Mouse (Mus musculus) lung, postnatal 0 days (tissue): ENCODE measurements around the gene Vangl2. TPM values are rescaled to one million over a fixed set of nuclear protein-coding genes. Genes with fewer than 3 reads are reported as not detected.

Source experiments
- ATAC-seq: fragments of 200-750 bp; cut with Nextera tagmentation; 2 replicates; pipeline ENCODE4 v1.8.0; 2017; ENCODE audit warnings: moderate library complexity
- DNase-seq: peaks from one replicate; pipeline ENCODE4 v3.0.0-alpha.2; 2016; ENCODE audit warnings: low spot score
- H3K27ac ChIP-seq: fragments of 300-500 bp; sonication (generic); 2 replicates; pipeline ENCODE4 v1.5.1; 2014; ENCODE audit warnings: antibody characterized with exemption, mild to moderate bottlenecking, low read length, mixed read lengths
- H3K27me3 ChIP-seq: fragments of 300-500 bp; sonication (generic); replicated peaks from 2 replicates; pipeline ENCODE4 v1.6.1; 2014; ENCODE audit warnings: low read length, mixed read lengths; ENCODE audit not compliant: insufficient read depth
- H3K36me3 ChIP-seq: fragments of 300-500 bp; sonication (generic); 2 replicates; pipeline ENCODE4 v1.6.1; 2014; ENCODE audit warnings: low read length, mixed read lengths; ENCODE audit not compliant: insufficient read depth
- H3K4me1 ChIP-seq: fragments of 300-500 bp; sonication (generic); 2 replicates; pipeline ENCODE4 v1.6.1; 2014; ENCODE audit warnings: antibody characterized with exemption, low read depth, low read length, mixed read lengths; ENCODE audit not compliant: insufficient read depth
- H3K4me2 ChIP-seq: fragments of 300-500 bp; sonication (generic); replicated peaks from 2 replicates; pipeline ENCODE4 v1.6.1; 2014; ENCODE audit warnings: low read depth, mild to moderate bottlenecking, low read length, moderate library complexity, mixed read lengths
- H3K4me3 ChIP-seq: fragments of 300-500 bp; sonication (generic); 2 replicates; pipeline ENCODE4 v1.5.1; 2014; ENCODE audit warnings: low read depth, low read length
- H3K9ac ChIP-seq: fragments of 300-500 bp; sonication (generic); replicated peaks from 2 replicates; pipeline ENCODE4 v1.6.1; 2014; ENCODE audit warnings: low read depth, mild to moderate bottlenecking
- H3K9me3 ChIP-seq: fragments of 300-500 bp; sonication (generic); 2 replicates; pipeline ENCODE4 v1.6.1; 2016; ENCODE audit warnings: low read length, mixed read lengths
- CTCF ChIP-seq: IDR thresholded peaks from 2 replicates; pipeline ENCODE4 v1.5.1; 2016; ENCODE audit warnings: antibody characterized with exemption, mild to moderate bottlenecking
- EP300 ChIP-seq: IDR thresholded peaks from 2 replicates; pipeline ENCODE4 v1.6.1; 2016; ENCODE audit warnings: antibody characterized with exemption, mild to moderate bottlenecking, control low read depth
- WGBS: fragments of 180-500 bp; shearing (Covaris S2); extraction: QIAGEN DNeasy Blood & Tissue Kit; methylation state at CpG from one replicate; pipeline ENCODE4 v1.1.7; 2014; 5-methylcytosine and 5-hydroxymethylcytosine counted together
- polyA plus RNA-seq: library from polyadenylated mRNA; unstranded; fragments of >200 nt; fragmentation: Nextera tagmentation; extraction: Ambion mirVana; gene quantifications from 2 replicates; pipeline ENCODE4 v1.2.1, GENCODE M21; 2015

The Vangl2 gene
- polyA plus RNA-seq, 1 experiment from 2014 or later = 6.2 TPM

GRCm38 (mm10) chr1:172017517-172018070 is 10.7 kb downstream of the Vangl2 start:
- 78% methylated on average over 6 of the region's 6 CpGs for WGBS
- no peaks in the 10 kb centered on the region for H3K27me3 ChIP-seq
- ATAC-seq (no peak), DNase-seq (no peak)
- no peak overlapping the region for H3K9ac ChIP-seq
- H3K4me1 ChIP-seq = peaks cover 18% of the 10 kb centered on the region; the same call in 1 of the 2 replicates
- no peak overlapping the region for H3K4me3 ChIP-seq
- TF ChIP-seq CTCF (no peak), EP300 (no peak)
- H3K27ac ChIP-seq = no peak overlapping the region
- H3K4me2 ChIP-seq = no peak overlapping the region
- H3K9me3 ChIP-seq = no peaks in the 10 kb centered on the region
- H3K36me3 ChIP-seq = no peaks in the 10 kb centered on the region

DNA sequence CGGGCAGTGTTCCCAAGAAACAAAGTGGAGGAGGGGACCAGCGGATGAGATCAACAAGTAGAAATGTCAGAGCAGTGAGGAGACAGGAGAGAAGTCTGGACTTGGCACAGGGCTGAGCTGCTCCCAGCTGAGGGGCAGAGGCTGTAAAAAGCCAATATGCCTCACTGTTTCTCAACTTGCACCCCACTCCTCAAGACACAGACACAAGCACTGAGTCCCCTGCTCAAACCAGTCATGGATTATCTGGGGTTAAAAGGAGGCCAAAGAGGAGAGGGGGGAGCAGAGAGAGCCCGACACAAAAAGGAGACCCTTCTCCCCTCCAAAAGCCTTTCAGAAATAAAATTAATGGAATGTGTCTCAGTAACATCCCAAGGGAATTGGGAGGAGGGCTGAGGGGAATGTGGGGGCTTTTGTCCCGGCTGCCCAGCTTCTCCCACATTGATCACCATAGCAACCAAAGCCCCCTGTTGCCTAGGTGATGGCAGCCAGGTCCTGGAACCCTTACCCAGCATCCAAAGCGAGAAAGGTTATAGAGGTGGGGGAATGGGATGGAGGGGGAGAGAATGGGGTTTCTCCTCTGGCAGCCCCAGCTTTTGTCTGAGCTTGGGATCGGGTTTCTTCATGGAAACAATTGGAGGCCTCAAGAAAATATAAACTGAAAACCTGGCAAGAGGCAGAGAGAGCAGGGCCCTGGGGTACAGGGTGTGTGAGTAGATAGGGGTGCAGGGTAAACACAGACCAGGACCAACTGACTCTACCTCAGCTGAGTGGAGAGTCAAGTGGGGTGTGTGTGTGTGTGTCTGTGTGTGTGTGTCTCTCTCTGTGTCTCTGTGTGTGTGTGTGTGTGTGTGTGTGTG is 11.4 kb downstream of the Vangl2 start:
- Histone ChIP-seq H3K27me3 (no peaks in the 10 kb centered on the region), H3K36me3 (no peaks in the 10 kb centered on the region), H3K9me3 (no peaks in the 10 kb centered on the region), H3K4me2 (no peak overlapping the region), H3K4me3 (no peak overlapping the region), H3K9ac (no peak overlapping the region), H3K27ac (no peak overlapping the region), H3K4me1 (peaks cover 18% of the 10 kb centered on the region; the same call in 1 of the 2 replicates)
- DNase-seq = no peak
- whole genome bisulfite sequencing = 37% methylated on average over 6 of the region's 6 CpGs
- ATAC-seq = no peak
- TF ChIP-seq EP300 (no peak), CTCF (no peak)

- peak; percentile 52 for DNase-seq
- Histone ChIP-seq H3K9ac (no peak overlapping the region), H3K9me3 (no peaks in the 10 kb centered on the region), H3K4me2 (no peak overlapping the region; the same call in 1 of the 2 replicates), H3K4me1 (peaks cover 18% of the 10 kb centered on the region; the same call in 1 of the 2 replicates), H3K4me3 (no peak overlapping the region), H3K36me3 (no peaks in the 10 kb centered on the region), H3K27ac (no peak overlapping the region), H3K27me3 (no peaks in the 10 kb centered on the region)
- ATAC-seq = no peak
- 37% methylated on average over 8 of the region's 8 CpGs for WGBS
- TF ChIP-seq EP300 (no peak), CTCF (no peak)
Measured at GRCm38 (mm10) chr1:172016031-172016430, 12.2 kb downstream of the Vangl2 start.

- H3K4me2 ChIP-seq = no peak overlapping the region
- TF ChIP-seq CTCF = no peak
- 71% methylated on average over 9 of the region's 9 CpGs for WGBS
Measured at GRCm38 (mm10) chr1:172015312-172015939, 12.8 kb downstream of the Vangl2 start.

GRCm38 (mm10) chr1:172014771-172015170 is 13.5 kb downstream of the Vangl2 start:
- no peak overlapping the region for H3K27ac ChIP-seq
- ATAC-seq (no peak), DNase-seq (no peak)
- peaks cover 18% of the 10 kb centered on the region; the same call in 1 of the 2 replicates for H3K4me1 ChIP-seq
- no peak overlapping the region for H3K4me3 ChIP-seq
- no peak overlapping the region for H3K4me2 ChIP-seq
- no peaks in the 10 kb centered on the region for H3K27me3 ChIP-seq
- WGBS = 75% methylated on average over 9 of the region's 9 CpGs
- no peak overlapping the region for H3K9ac ChIP-seq
- TF ChIP-seq CTCF (no peak), EP300 (no peak)
- no peaks in the 10 kb centered on the region for H3K36me3 ChIP-seq
- no peaks in the 10 kb centered on the region for H3K9me3 ChIP-seq

More at GRCm38 (mm10) chr1:172015312-172015939, 12.8 kb downstream of the Vangl2 start:
- no peaks in the 10 kb centered on the region for H3K27me3 ChIP-seq
- H3K4me1 ChIP-seq = peaks cover 18% of the 10 kb centered on the region; the same call in 1 of the 2 replicates
- no peaks in the 10 kb centered on the region for H3K36me3 ChIP-seq
- no peak overlapping the region for H3K27ac ChIP-seq
- no peak overlapping the region for H3K9ac ChIP-seq
- DNase-seq = no peak
- H3K9me3 ChIP-seq = no peaks in the 10 kb centered on the region
- no peak for ATAC-seq
- H3K4me3 ChIP-seq = no peak overlapping the region

- Histone ChIP-seq H3K4me3 (no peak overlapping the region), H3K27ac (no peak overlapping the region), H3K4me2 (no peak overlapping the region), H3K27me3 (no peaks in the 10 kb centered on the region), H3K4me1 (peaks cover 13% of the 10 kb centered on the region; the same call in 1 of the 2 replicates), H3K9me3 (no peaks in the 10 kb centered on the region), H3K36me3 (no peaks in the 10 kb centered on the region; the same call in 1 of the 2 replicates), H3K9ac (no peak overlapping the region)
- TF ChIP-seq CTCF = peak; percentile 88
- TF ChIP-seq EP300 = no peak
- WGBS = 12% methylated on average over 5 of the region's 5 CpGs
- DNase-seq (peak; percentile 65), ATAC-seq (peak; percentile 56)
Measured at GRCm38 (mm10) chr1:172012030-172012429, 16.2 kb downstream of the Vangl2 start.
